Mouse (Mus musculus): ENCODE measurements around the gene Ncoa1. TPM values are rescaled to one million over a fixed set of nuclear protein-coding genes. Genes with fewer than 3 reads are reported as not detected.
"Not testable (repeated sequence)": the region's sequence is repeated elsewhere in the genome, so short reads cannot be mapped to it uniquely, and the experiment has no call there.

Gene Ncoa1
- polyA plus RNA-seq, 1 experiment from 2014 or later: 9.1 TPM

GRCm38 (mm10) chr12:4469115-4469514, 7.9 kb downstream of the Ncoa1 start:
- Histone ChIP-seq H3K9ac (no peak overlapping the region), H3K27me3 (no peaks in the 10 kb centered on the region), H3K9me3 (no peaks in the 10 kb centered on the region), H3K4me1 (no peaks in the 10 kb centered on the region), H3K4me2 (no peak overlapping the region), H3K27ac (no peak overlapping the region), H3K36me3 (no peaks in the 10 kb centered on the region), H3K4me3 (no peak overlapping the region)
- WGBS: 50% methylated on average over 2 of the region's 2 CpGs
- no peak for ATAC-seq (ENCODE audit: borderline replicate concordance, extremely low read depth, low FRiP score, low TSS enrichment)

- Histone ChIP-seq H3K4me3 (no peak overlapping the region), H3K4me2 (no peak overlapping the region), H3K36me3 (no peaks in the 10 kb centered on the region), H3K9ac (no peak overlapping the region), H3K9me3 (no peaks in the 10 kb centered on the region), H3K27me3 (no peaks in the 10 kb centered on the region), H3K4me1 (no peaks in the 10 kb centered on the region), H3K27ac (no peak overlapping the region)
- ATAC-seq (ENCODE audit: borderline replicate concordance, extremely low read depth, low FRiP score, low TSS enrichment): no peak
- 85% methylated on average over 2 of the region's 2 CpGs for WGBS
Measured at GRCm38 (mm10) chr12:4463701-4464100, 13.3 kb downstream of the Ncoa1 start.

DNA sequence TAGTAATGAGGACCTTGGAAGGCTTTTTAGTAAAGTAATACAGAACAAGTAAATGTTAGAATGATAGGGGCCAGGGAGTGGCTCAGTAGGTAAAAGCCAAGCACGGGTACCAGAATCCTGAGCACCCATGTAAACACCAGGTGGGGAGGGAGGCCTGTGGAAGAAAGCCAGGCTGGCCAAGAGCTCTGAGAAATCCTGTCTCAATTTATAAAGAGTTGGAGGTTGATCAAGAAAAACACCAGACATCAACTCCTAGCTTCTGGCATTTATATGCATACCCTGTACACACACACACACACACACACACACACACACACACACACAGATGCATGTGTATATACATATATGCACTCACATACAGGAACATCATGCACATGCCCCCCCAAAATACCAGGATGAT, 14.6 kb downstream of the Ncoa1 start:
- Histone ChIP-seq H3K36me3 (no peaks in the 10 kb centered on the region), H3K27ac (no peak overlapping the region), H3K4me1 (no peaks in the 10 kb centered on the region), H3K9me3 (no peaks in the 10 kb centered on the region), H3K27me3 (no peaks in the 10 kb centered on the region), H3K9ac (no peak overlapping the region), H3K4me3 (no peak overlapping the region), H3K4me2 (no peak overlapping the region)
- 48% methylated on average over 1 of the region's 1 CpGs for WGBS
- no peak for ATAC-seq (ENCODE audit: borderline replicate concordance, extremely low read depth, low FRiP score, low TSS enrichment)

- Histone ChIP-seq H3K4me1 (no peaks in the 10 kb centered on the region), H3K4me2 (no peak overlapping the region), H3K9ac (no peak overlapping the region), H3K27me3 (no peaks in the 10 kb centered on the region), H3K4me3 (no peak overlapping the region), H3K27ac (no peak overlapping the region), H3K9me3 (no peaks in the 10 kb centered on the region), H3K36me3 (no peaks in the 10 kb centered on the region)
- 93% methylated on average over 2 of the region's 2 CpGs for WGBS
- ATAC-seq (ENCODE audit: borderline replicate concordance, extremely low read depth, low FRiP score, low TSS enrichment): no peak
Measured at GRCm38 (mm10) chr12:4460990-4461389, 16.0 kb downstream of the Ncoa1 start.

- Histone ChIP-seq H3K27me3 (no peaks in the 10 kb centered on the region), H3K9me3 (no peaks in the 10 kb centered on the region), H3K4me2 (no peak overlapping the region), H3K27ac (no peak overlapping the region), H3K9ac (no peak overlapping the region), H3K4me3 (no peak overlapping the region), H3K4me1 (no peaks in the 10 kb centered on the region), H3K36me3 (no peaks in the 10 kb centered on the region)
- WGBS: 65% methylated on average over 10 of the region's 10 CpGs
- ATAC-seq (ENCODE audit: borderline replicate concordance, extremely low read depth, low FRiP score, low TSS enrichment): no peak
Measured at GRCm38 (mm10) chr12:4454956-4455565, 21.9 kb downstream of the Ncoa1 start.

DNA sequence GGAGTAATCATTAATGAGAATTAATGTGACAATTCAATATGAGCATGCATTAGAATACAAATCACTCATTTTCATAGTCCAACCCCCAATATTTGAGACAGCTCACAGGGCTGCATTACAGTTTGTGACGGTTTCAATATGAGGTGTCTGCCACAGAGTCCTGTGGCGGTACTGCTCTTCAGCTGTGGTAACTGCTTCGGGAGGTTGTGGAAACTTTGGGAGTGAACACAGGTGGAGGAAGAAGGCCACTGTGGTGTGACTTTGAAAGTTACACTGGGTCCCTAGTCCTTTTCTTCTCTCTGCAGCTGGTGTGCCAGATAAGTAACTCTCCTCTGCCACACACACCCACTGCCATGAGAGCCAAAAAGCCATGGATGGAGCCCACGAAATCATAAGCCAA, 22.7 kb downstream of the Ncoa1 start:
- Histone ChIP-seq H3K27me3 (no peaks in the 10 kb centered on the region), H3K4me3 (no peak overlapping the region), H3K36me3 (no peaks in the 10 kb centered on the region), H3K4me1 (no peaks in the 10 kb centered on the region), H3K9ac (no peak overlapping the region), H3K27ac (no peak overlapping the region), H3K9me3 (no peaks in the 10 kb centered on the region), H3K4me2 (no peak overlapping the region)
- no peak for ATAC-seq (ENCODE audit: borderline replicate concordance, extremely low read depth, low FRiP score, low TSS enrichment)
- 83% methylated on average over 4 of the region's 4 CpGs for WGBS

- H3K27me3 ChIP-seq: no peaks in the 10 kb centered on the region
- no peak overlapping the region for H3K4me3 ChIP-seq
- ATAC-seq (ENCODE audit: borderline replicate concordance, extremely low read depth, low FRiP score, low TSS enrichment): no peak
- H3K27ac ChIP-seq: no peak overlapping the region
- H3K9me3 ChIP-seq: no peaks in the 10 kb centered on the region
- no peaks in the 10 kb centered on the region for H3K36me3 ChIP-seq
- no peaks in the 10 kb centered on the region for H3K4me1 ChIP-seq
- H3K9ac ChIP-seq: no peak overlapping the region
- H3K4me2 ChIP-seq: no peak overlapping the region
Measured at GRCm38 (mm10) chr12:4452233-4452632, 24.7 kb downstream of the Ncoa1 start.

DNA sequence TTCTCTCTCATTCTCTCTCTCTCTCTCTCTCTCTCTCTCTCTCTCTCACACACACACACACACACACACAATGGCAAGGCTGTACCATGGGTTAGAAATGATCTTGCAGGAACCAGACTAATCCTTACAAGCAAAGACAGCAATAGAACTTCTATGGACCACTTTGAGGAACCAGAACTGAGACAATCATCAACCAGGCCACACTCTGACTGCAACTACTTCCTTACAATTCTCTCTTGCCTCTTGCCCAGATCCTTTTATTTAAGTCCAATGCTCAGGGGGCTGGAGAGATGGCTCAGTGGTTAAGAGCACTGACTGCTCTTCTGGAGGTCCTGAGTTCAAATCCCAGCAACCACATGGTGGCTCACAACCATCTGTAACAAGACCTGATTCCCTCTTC, 26.5 kb downstream of the Ncoa1 start:
- H3K36me3 ChIP-seq; H3K4me2 ChIP-seq; ATAC-seq (ENCODE audit: borderline replicate concordance, extremely low read depth, low FRiP score, low TSS enrichment); H3K27ac ChIP-seq; H3K4me1 ChIP-seq; H3K9me3 ChIP-seq; H3K27me3 ChIP-seq; H3K4me3 ChIP-seq; H3K9ac ChIP-seq: not testable (repeated sequence)

DNA sequence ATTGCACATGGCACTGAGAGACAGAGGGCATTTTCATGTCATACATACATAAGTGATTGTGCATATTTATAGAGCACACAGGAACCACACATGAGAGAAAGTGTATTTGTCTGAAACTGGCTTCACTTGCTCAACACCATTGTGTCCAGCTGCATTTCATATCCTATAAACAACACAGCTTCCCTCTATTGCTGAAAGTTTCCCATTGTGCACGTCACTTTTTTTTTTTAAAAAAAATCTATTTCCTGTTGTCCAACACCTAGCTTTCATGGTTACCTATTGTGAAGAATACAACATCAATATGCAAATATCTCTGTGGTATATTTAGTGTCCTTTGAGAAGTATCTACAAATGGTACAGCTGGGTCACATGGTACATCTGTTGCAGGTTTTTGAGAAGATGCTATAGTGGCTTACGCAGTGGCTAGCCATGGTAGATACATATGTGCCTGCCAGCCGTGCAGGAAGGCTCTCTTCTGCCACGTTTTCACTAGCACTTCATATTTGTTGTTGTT, 28.8 kb downstream of the Ncoa1 start:
- no peaks in the 10 kb centered on the region for H3K9me3 ChIP-seq
- H3K27ac ChIP-seq: no peak overlapping the region
- H3K9ac ChIP-seq: no peak overlapping the region
- 75% methylated on average over 4 of the region's 4 CpGs for WGBS
- no peak overlapping the region for H3K4me2 ChIP-seq
- no peak overlapping the region for H3K4me3 ChIP-seq
- ATAC-seq (ENCODE audit: borderline replicate concordance, extremely low read depth, low FRiP score, low TSS enrichment): no peak
- H3K4me1 ChIP-seq: no peaks in the 10 kb centered on the region
- H3K36me3 ChIP-seq: no peaks in the 10 kb centered on the region
- no peaks in the 10 kb centered on the region for H3K27me3 ChIP-seq

- Histone ChIP-seq H3K4me3 (no peak overlapping the region), H3K4me1 (no peaks in the 10 kb centered on the region), H3K4me2 (no peak overlapping the region), H3K9ac (no peak overlapping the region), H3K36me3 (no peaks in the 10 kb centered on the region), H3K27me3 (no peaks in the 10 kb centered on the region), H3K27ac (no peak overlapping the region), H3K9me3 (no peaks in the 10 kb centered on the region)
- no peak for ATAC-seq (ENCODE audit: borderline replicate concordance, extremely low read depth, low FRiP score, low TSS enrichment)
- 86% methylated on average over 5 of the region's 5 CpGs for WGBS
Measured at GRCm38 (mm10) chr12:4444946-4445345, 32.0 kb downstream of the Ncoa1 start.

DNA sequence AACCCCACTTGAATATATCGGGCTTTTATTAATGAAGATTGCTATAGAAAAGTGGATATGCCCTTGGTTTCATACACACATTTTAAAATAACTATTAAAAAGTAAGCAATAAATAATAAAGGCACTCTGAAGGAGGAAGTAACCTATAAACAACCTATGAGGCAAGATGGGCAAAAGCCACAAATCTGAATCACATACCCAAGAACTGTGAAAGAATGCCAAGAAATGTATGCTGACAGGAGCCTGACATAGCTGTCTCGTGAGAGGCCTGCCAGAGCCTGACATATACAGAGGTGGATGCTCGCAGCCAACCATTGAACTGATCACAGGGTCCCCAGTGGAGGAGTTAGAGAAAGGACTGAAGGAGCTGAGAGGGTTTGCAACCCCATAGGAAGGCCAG, 35.5 kb downstream of the Ncoa1 start:
- H3K27me3 ChIP-seq: no peaks in the 10 kb centered on the region
- no peak overlapping the region for H3K27ac ChIP-seq
- H3K4me2 ChIP-seq: no peak overlapping the region
- no peak overlapping the region for H3K9ac ChIP-seq
- ATAC-seq (ENCODE audit: borderline replicate concordance, extremely low read depth, low FRiP score, low TSS enrichment): no peak
- H3K4me1 ChIP-seq: no peaks in the 10 kb centered on the region
- WGBS: 57% methylated on average over 3 of the region's 3 CpGs
- no peaks in the 10 kb centered on the region for H3K9me3 ChIP-seq
- no peak overlapping the region for H3K4me3 ChIP-seq
- H3K36me3 ChIP-seq: no peaks in the 10 kb centered on the region

GRCm38 (mm10) chr12:4436198-4436597, 40.8 kb downstream of the Ncoa1 start:
- H3K27ac ChIP-seq: no peak overlapping the region
- H3K27me3 ChIP-seq: no peaks in the 10 kb centered on the region
- no peak overlapping the region for H3K9ac ChIP-seq
- H3K4me2 ChIP-seq: no peak overlapping the region
- H3K4me1 ChIP-seq: no peaks in the 10 kb centered on the region
- no peak for ATAC-seq (ENCODE audit: borderline replicate concordance, extremely low read depth, low FRiP score, low TSS enrichment)
- 79% methylated on average over 5 of the region's 5 CpGs for WGBS
- no peaks in the 10 kb centered on the region for H3K36me3 ChIP-seq
- no peak overlapping the region for H3K4me3 ChIP-seq
- no peaks in the 10 kb centered on the region for H3K9me3 ChIP-seq

- ATAC-seq (ENCODE audit: borderline replicate concordance, extremely low read depth, low FRiP score, low TSS enrichment): no peak
- Histone ChIP-seq H3K4me1 (no peaks in the 10 kb centered on the region), H3K4me3 (no peak overlapping the region), H3K27me3 (no peaks in the 10 kb centered on the region), H3K9me3 (no peaks in the 10 kb centered on the region), H3K36me3 (no peaks in the 10 kb centered on the region), H3K9ac (no peak overlapping the region), H3K27ac (no peak overlapping the region), H3K4me2 (no peak overlapping the region)
- whole genome bisulfite sequencing: 70% methylated on average over 2 of the region's 2 CpGs
Measured at GRCm38 (mm10) chr12:4433549-4433948, 43.4 kb downstream of the Ncoa1 start.
